Mouse (Mus musculus) adrenal gland (tissue): ENCODE measurements around the gene Gm14214.

Experiments used
- intact Hi-C: fragments of 180-260 bp; cut with DNase I; formaldehyde crosslinking; loops from one replicate; pipeline ENCODE4 v1.15.1; 2025
- long read RNA-seq, 2 experiments: library from polyadenylated mRNA; unstranded; transcript quantifications; one replicate each; pipeline ENCODE4 v2.0.0; 2020; ENCODE audit warnings: borderline replicate concordance in 1 of 2; ENCODE audit not compliant: insufficient replicate concordance in 1 of 2

Gene Gm14214
- long read RNA-seq, experiment 1: 0 reads
- long read RNA-seq, experiment 2: 0 reads

DNA sequence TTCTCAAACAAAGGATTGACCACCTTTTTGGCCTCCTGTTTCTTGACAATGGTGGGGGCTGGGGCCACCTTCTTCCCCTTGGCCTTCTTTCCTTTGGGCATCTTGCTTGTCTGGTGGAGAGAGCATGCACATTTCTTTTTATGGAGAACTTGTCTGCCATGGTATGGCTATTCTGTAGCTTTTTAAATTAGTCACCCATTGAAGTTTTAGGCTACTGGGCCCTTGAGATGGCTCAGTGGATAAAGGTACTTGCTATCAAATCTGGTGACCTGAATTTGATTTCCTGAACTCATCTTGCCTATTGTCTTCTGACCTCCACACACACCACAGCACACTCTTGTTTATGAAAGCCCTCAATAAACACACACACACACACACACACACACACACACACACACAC lies at the start of gene Gm14214:
TSS of gene Gm14214 (minus strand) at position 101 of the 400 bp plus-strand sequence.
- intact Hi-C loops: no loop called here

DNA sequence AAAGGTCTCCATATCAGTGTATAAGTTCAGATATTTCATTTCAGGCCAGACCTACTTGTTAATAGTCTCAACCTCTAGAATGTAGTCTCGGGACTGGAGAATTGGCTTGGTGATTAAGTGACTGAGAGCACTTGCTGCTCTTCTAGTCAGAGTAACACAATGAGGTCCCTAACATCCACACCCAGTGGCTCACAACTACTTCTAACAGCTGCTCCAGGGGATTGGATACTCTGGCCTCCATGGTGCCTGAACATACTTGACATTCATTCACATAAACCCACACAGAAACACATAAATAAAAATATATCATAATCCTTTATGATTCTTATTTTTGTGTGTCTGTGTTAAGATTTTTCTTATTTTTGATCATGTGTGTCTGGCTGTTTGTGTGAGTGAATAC lies 48.8 kb upstream of the Gm14214 start:
- intact Hi-C loops: no loop called here

DNA sequence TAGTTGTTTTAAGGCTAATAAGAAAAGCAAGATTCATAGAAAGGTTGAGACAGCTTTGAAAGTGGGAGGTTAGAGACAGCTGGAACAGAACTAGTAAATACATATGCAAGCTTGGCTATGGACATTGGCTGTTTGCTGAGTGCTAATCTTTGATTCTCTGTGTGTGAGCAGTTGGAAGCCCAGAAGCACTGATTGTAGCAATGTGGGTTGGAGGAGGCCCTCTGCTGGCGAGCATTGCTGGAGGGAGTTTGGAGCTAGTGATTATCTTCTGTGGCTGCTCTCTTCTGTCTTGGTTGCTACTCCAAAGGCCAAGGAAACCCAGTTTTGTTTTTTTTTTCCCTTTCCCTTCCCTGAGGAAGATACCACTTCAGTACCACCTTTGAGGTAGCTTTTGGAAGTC lies 48.0 kb upstream of the Gm14214 start:
- intact Hi-C loops: no loop called here

DNA sequence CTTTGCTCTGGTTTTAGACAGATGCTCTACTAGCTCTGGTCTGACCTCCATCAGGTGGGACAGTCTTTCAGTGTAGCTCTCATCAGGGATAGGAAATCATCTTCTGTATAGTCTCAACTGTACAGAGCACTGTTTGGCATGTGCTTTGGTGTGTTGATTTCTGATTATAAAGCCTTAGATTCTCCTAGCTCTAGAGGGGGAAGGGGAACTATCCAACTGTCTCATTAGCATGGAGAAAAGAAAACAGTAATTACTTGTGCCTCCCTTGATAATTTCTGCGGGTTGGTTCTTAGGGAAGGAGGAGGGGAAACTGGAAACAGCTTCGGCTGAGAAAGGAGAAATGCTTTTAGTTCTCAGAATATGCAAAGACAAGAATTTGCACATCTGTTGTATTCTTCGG lies 47.3 kb upstream of the Gm14214 start:
- intact Hi-C loops: no loop called here

- intact Hi-C loops: no loop called here
Measured at GRCm38 (mm10) chr2:154813426-154813825, 43.6 kb upstream of the Gm14214 start.

- intact Hi-C loops: no loop called here
Measured at GRCm38 (mm10) chr2:154810821-154811220, 41.0 kb upstream of the Gm14214 start.

- intact Hi-C loops: no loop called here
Measured at GRCm38 (mm10) chr2:154809107-154809762, 39.4 kb upstream of the Gm14214 start.

GRCm38 (mm10) chr2:154807689-154808088 lies 37.9 kb upstream of the Gm14214 start:
- intact Hi-C loops: no loop called here

DNA sequence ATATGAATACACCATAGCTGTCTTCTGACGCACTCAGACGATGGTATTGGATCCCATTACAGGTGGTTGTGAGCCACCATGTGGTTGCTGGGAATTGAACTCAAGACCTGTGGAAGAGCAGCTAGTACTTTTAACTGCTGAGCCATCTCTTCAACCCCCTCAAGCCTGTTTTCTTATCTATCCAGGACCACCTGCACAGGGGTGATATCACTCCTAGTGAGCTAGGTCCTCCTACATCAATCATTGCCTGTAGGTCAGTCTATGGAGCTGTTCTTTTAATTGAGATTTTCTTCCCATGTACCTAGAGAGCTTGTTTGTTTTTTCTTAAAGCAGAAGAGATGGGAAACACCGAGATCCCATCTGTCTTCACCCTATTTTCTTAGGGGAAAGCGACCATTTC lies 34.0 kb upstream of the Gm14214 start:
- intact Hi-C loops: no loop called here

DNA sequence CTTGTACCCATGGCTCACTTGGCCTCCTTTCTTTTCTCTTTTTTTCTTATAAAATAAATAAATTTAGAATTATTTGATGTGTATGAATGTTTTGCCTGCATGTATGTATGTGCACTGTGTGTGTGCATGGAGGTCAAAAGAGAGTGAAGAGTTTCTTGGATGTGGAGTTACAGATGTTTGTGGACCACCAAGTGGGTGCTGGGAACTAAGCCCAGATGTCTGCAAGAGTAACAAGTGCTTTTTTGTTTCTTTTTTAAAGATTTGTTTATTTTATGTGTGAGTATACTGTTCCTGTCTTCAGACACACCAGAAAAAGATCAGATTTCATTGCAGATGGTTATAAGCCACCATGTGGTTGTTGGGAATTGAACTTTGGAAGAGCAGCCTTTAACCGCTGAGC lies 33.5 kb upstream of the Gm14214 start:
- intact Hi-C loops: no loop called here

DNA sequence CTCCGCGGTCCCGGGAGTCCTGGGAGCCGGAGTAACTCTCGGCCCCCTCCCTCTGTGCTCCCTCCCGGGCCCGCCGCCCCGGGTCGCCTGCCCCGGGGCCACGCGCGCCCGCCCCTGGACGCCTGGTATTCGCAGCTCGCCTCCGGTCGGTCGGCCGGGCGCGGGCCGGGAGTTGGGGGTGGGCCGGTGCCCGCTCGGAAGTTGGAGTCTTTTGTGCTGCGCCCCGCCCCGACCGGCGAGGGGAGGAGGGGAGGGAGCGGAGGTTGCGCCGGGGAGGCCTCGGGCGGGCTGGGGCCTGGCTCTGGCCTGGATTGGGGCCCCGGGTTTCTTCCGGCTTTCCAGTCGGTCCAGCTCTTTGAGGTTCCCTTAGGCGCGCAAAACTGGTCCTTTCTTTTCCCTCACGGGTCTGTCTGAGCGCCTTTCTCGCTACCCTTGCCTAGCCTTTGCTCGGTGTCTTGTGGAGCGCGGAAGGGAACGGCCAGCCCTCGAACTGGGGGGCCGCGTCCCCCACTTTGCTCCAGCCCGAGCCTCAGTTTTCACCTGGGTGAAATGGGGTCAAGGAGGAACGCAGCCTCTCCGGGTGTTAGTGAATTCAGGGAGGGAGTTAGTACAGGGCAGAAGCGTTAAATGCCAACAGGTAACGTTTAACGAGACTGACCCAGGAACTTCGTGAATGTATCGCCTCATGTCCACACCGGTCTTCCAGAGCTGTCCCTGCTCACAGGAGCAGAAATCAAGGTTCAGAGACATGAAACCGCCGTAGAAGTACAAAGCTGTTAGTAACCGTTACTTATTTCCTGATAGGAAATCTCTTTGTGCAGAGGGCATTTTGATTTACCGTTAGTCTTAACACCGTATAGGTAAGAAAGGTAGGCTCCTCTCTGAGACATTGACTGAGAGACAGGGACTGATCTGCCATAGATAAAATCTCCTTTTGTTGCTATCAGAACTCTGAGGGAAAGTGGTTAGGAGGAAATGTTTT lies 22.1 kb upstream of the Gm14214 start:
- intact Hi-C loops: no loop called here

- intact Hi-C loops: no loop called here
Measured at GRCm38 (mm10) chr2:154790656-154791483, 21.0 kb upstream of the Gm14214 start, which contains the start of the genes Raly and a. TSS of gene Raly (plus strand) at chr2:154791096. TSS of gene a (plus strand) at chr2:154791402.

- intact Hi-C loops: no loop called here
Measured at GRCm38 (mm10) chr2:154789977-154790655, 20.3 kb upstream of the Gm14214 start.

GRCm38 (mm10) chr2:154789381-154789780 lies 19.6 kb upstream of the Gm14214 start:
- intact Hi-C loops: no loop called here

DNA sequence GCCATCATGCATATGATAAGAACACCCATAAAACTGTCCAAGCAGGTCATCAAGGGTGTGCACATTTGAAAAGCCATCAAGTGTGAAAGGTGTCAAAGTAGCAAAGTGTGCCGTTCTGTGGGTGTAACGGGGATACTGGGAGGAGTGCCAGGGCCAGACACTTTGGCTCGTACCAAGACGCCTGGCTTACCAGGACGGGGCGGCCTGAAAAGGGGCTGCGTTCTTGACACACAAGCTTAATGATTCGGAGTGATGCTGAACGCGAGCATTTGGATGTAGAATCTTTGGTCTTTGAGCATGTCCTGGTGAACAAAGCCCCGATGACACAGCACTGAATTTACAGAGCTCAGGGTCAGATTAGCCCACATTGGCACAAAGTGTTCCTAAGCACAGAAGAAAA lies 16.9 kb upstream of the Gm14214 start:
- intact Hi-C loops: no loop called here

DNA sequence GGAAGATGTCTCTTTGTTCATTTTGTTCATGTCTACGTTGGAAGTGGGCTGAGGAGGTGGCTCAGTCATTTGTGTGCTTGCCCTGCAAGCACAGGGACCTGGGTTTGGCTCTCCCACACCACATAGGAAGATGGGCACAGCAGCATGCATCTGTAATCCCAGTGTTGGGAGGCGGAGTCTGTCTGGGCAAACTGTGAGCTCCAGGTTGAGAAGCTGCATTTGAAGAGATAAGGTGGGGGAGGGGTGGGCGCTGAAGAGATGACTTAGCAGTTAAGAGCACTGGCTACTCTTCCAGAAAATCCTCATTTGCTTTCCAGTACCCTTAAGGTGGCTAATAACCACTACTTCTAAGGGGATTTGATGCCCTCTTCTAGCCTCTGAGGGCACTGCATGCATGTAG lies 16.4 kb upstream of the Gm14214 start:
- intact Hi-C loops: no loop called here

- intact Hi-C loops: no loop called here
Measured at GRCm38 (mm10) chr2:154785284-154785683, 15.5 kb upstream of the Gm14214 start.

DNA sequence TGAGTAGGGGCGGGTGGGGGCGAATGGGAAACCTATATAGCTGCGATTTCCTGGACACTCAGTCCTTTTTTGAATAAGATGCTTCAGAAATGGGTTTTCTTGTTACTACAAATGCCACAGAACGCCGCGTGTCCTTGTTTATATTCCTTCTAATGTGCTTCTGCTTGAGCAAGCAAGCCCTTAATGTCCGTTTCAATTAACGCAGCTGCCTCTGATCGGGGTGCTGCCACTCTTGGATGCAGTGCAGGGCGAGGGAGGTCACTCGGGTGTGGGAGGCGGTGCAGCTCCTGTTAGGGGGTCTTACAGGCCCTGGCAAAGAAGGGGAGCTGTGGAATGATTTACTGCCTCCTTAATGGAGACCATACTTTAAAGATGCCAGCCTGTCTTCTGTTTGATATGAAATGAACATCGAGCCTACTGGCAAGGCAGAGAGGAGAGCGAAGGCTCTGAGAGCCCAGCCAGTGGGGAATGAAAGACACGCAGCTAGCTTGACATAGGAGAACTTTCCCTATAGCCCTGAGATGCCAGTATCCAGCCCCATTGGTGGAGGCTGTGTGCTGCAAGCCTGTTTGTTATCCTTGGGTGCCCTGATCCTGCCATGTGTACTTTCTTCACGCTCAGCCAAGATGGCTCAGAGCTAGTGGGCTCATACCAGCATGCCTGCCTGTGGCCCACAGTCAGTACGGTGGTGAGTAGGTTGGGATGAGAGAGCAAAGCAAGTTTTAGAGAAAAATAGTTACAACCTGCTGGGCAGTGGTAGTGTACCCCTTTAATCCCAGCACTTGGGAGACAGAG lies 13.2 kb upstream of the Gm14214 start:
- intact Hi-C loops: no loop called here

GRCm38 (mm10) chr2:154782361-154782760 lies 12.5 kb upstream of the Gm14214 start:
- intact Hi-C loops: no loop called here

GRCm38 (mm10) chr2:154779648-154780047 lies 9.8 kb upstream of the Gm14214 start:
- intact Hi-C loops: no loop called here
